25 mouse cellular contexts compared by ENCODE assay signal in the genomic region with DNA sequence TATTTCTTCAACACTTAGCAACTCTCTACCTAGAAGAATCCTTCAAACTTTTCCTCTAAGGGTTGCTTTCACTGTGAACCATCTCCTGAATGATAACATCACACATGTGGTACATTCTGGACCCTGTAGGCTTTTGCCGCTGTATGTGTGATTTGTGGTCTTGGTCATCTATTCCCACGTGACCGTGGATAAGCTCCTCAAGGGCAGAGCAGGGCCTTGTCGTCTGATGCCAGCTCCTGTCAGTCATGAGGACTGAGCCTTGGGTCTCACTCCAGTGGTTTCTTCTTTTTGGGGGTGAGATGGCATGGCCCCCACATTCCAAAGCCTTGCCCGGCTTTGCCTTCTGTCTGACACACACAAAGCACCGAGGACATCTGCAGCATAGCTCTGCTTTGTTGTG.
"Had no signal": no experiment of that assay in that cellular context is flagged by ENCODE, and none has a peak within 500 bp of the region (broad histone marks: within the 10 kb centered on the region; RNA-seq: fewer than 3 reads in every experiment).

No protein-coding gene starts in this region.

- H3K9me3 ChIP-seq: heart, embryonic 13.5 days; heart, embryonic 15.5 days; hindbrain, embryonic 13.5 days; hindbrain, embryonic 15.5 days; limb, embryonic 13.5 days; limb, embryonic 15.5 days; liver, embryonic 12.5 days had no signal

- DNase-seq: gastrocnemius, postnatal 14 days; gastrocnemius, postnatal 36 days; heart, adult 2 months; heart, postnatal 14 days; heart, postnatal 36 days; kidney, adult 11 months; kidney, adult 9 months; kidney, postnatal 14 days; kidney, postnatal 36 days; layer of hippocampus, adult 9-11 months; layer of hippocampus, postnatal 36 days; left cerebral cortex, postnatal 4 days; lung, adult 18-20 months had no signal

- ATAC-seq: hindbrain, postnatal 0 days; intestine, embryonic 16.5 days; liver, embryonic 12.5 days had no signal

- H3K4me3 ChIP-seq: heart, adult 2 months; heart, embryonic 13.5 days; heart, embryonic 15.5 days; hindbrain, embryonic 13.5 days; hindbrain, embryonic 15.5 days; limb, embryonic 13.5 days; limb, embryonic 15.5 days; liver, embryonic 12.5 days had no signal

- H3K27me3 ChIP-seq: hindbrain, embryonic 15.5 days had no signal

- H3K4me2 ChIP-seq: heart, embryonic 11.5 days; heart, embryonic 13.5 days; heart, embryonic 15.5 days; hindbrain, embryonic 13.5 days; hindbrain, embryonic 15.5 days; limb, embryonic 13.5 days; limb, embryonic 15.5 days; liver, embryonic 12.5 days had no signal

- H3K4me1 ChIP-seq: liver, embryonic 12.5 days had no signal

- H3K9ac ChIP-seq: heart, embryonic 13.5 days; heart, embryonic 15.5 days; hindbrain, embryonic 13.5 days; hindbrain, embryonic 15.5 days; limb, embryonic 13.5 days; limb, embryonic 15.5 days; liver, embryonic 12.5 days; liver, embryonic 14.5 days had no signal

- H3K27ac ChIP-seq: heart, adult 2 months; heart, embryonic 13.5 days; heart, embryonic 15.5 days; hindbrain, embryonic 13.5 days; hindbrain, embryonic 15.5 days; hindbrain, postnatal 0 days; kidney, postnatal 0 days; limb, embryonic 13.5 days; limb, embryonic 15.5 days; liver, embryonic 12.5 days; liver, embryonic 14.5 days had no signal

- H3K36me3 ChIP-seq: heart, embryonic 13.5 days; heart, embryonic 15.5 days; hindbrain, embryonic 13.5 days; hindbrain, embryonic 15.5 days; limb, embryonic 13.5 days; limb, embryonic 15.5 days; liver, embryonic 12.5 days had no signal
